Mouse (Mus musculus) cerebellum, adult 2 months (tissue): ENCODE measurements around the gene Arhgap45.

ENCODE experiments used
- CTCF ChIP-seq: fragments of 200-500 bp; IDR thresholded peaks from 2 replicates; pipeline ENCODE4 v1.5.1; 2011; ENCODE audit warnings: low read depth, mild to moderate bottlenecking, control low read depth, low read length, moderate library complexity, borderline replicate concordance; ENCODE audit not compliant: insufficient read depth
- POLR2A ChIP-seq: fragments of 200-500 bp; IDR thresholded peaks from 2 replicates; pipeline ENCODE4 v1.6.1; 2011; ENCODE audit warnings: low read length, control low read depth, borderline replicate concordance; ENCODE audit not compliant: insufficient read depth

DNA sequence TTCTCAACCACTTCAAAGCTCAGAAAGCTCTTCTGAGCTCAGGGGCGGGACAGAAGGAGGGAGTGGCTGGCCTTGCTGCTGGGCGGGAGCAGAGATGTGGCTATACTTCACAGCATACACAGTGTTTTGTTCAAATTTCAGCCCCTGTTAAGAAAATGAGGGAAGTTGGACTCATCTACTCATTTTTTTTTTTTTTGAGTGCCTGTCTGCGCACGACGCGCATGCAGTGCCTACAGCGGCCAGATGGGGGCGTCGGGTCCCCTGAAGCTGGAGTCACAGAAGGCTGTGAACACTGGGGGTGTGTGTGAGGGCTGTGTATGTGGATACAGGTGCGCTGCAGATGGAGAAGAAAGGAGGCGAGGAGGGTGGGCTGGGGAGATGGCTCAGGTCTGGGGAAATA is 29.5 kb upstream of the Arhgap45 start:
- TF ChIP-seq CTCF (peak; percentile 83), POLR2A (no peak)
